Mouse (Mus musculus): ENCODE results near the gene Tns3. TPM values are rescaled to one million over a fixed set of nuclear protein-coding genes. Genes with fewer than 3 reads are reported as not detected.

The Tns3 gene
- polyA plus RNA-seq, 1 experiment from 2014 or later = 21.1 TPM

DNA sequence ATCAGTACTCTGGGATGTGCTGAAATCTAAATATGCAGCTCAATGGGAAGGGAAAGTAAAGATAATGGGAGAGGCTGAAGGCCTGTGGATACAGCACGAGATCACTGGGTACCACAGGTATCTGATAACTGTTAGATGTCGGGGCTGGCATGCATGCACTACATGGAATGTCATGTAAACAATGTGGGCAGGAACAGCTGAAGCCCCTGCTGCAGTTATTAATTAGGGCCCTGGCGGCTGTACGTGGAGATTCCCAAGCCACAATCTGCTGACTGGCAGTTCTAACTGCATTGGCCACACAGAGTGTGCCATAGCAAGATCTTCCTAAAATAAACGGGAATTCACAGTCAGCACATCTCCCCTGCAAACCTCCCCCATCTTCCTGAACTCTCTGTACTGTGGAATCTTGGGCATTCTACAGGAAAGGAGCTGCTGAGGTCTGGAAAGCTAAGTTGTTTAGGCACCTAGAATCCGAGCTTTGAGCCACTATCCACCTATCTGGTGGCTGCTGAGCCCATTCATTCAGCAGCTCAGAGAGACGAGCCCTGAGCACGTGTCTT lies 170.3 kb downstream of the Tns3 start:
- 61% methylated on average over 8 of the region's 8 CpGs for WGBS
- Histone ChIP-seq H3K27me3 (replicated peaks) (no peaks in the 10 kb centered on the region), H3K36me3 (peaks cover 23% of the 10 kb centered on the region), H3K9ac (no peak overlapping the region), H3K9me3 (no peaks in the 10 kb centered on the region), H3K4me3 (replicated peaks) (no peak overlapping the region), H3K4me1 (replicated peaks) (peaks cover 22% of the 10 kb centered on the region), H3K27ac (no peak overlapping the region), H3K4me2 (replicated peaks) (no peak overlapping the region)
- ATAC-seq = no peak

DNA sequence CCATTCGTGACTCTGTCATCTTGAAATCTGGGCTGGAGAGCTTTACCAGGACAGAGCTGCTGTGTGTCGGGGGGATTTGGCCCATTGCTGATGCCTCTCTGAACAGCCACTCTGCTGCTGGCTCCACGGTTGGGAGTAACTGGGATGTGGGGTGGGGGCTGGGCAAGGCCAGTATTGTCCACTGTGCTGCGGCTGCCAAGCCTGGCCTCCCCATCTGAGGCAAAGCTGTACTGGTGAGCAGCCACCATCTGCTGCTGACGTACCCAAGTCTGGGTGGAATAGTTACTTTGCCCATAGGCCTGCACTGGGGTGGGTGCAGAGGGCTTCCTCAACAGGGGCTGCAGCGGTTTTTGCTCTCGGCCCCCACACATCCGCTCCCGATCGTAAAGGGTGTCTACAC lies 172.0 kb downstream of the Tns3 start:
- Histone ChIP-seq H3K9ac (no peak overlapping the region), H3K27ac (no peak overlapping the region), H3K36me3 (peaks cover 23% of the 10 kb centered on the region), H3K27me3 (replicated peaks) (no peaks in the 10 kb centered on the region), H3K4me1 (replicated peaks) (peaks cover 18% of the 10 kb centered on the region), H3K9me3 (no peaks in the 10 kb centered on the region), H3K4me3 (replicated peaks) (no peak overlapping the region), H3K4me2 (replicated peaks) (no peak overlapping the region)
- 94% methylated on average over 10 of the region's 10 CpGs for WGBS
- no peak for ATAC-seq

DNA sequence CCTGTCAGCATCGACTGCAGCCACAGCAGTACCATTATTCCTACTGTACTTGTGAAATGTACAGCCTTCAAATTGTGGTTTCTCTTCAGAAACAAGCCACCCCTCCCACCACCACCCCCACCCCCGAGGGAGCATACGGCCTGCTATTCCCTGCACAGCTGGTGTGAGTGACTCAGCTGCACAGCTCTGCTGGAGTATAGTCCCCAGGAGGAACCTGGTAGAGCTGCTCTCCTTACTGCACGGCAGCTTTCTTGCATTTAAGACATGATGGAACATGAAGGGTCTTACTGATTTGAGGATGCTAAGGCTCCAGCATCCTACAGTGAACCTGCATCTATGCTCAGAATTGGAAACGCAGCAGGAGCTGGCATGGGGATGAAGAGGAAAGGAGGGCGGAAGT lies 176.1 kb downstream of the Tns3 start:
- Histone ChIP-seq H3K9ac (no peak overlapping the region), H3K9me3 (no peaks in the 10 kb centered on the region), H3K27ac (no peak overlapping the region), H3K36me3 (peaks cover 23% of the 10 kb centered on the region), H3K27me3 (replicated peaks) (no peaks in the 10 kb centered on the region), H3K4me2 (replicated peaks) (no peak overlapping the region), H3K4me1 (replicated peaks) (peaks cover 6% of the 10 kb centered on the region), H3K4me3 (replicated peaks) (no peak overlapping the region)
- WGBS = 72% methylated on average over 6 of the region's 6 CpGs
- ATAC-seq = no peak

- H3K27me3 ChIP-seq (replicated peaks) = no peaks in the 10 kb centered on the region
- H3K9me3 ChIP-seq = no peaks in the 10 kb centered on the region
- 0 out of 2 replicates have a peak, but pooled peaks cover 8% of the 10 kb centered on the region for H3K36me3 ChIP-seq
- H3K4me3 ChIP-seq (replicated peaks) = no peak overlapping the region
- WGBS = 85% methylated on average over 4 of the region's 4 CpGs
- no peak overlapping the region for H3K4me2 ChIP-seq (replicated peaks)
- peaks cover 19% of the 10 kb centered on the region for H3K4me1 ChIP-seq (replicated peaks)
- H3K27ac ChIP-seq = no peak overlapping the region
- ATAC-seq = no peak
- H3K9ac ChIP-seq = no peak overlapping the region
Measured at GRCm38 (mm10) chr11:8486552-8486951, 177.8 kb downstream of the Tns3 start.

DNA sequence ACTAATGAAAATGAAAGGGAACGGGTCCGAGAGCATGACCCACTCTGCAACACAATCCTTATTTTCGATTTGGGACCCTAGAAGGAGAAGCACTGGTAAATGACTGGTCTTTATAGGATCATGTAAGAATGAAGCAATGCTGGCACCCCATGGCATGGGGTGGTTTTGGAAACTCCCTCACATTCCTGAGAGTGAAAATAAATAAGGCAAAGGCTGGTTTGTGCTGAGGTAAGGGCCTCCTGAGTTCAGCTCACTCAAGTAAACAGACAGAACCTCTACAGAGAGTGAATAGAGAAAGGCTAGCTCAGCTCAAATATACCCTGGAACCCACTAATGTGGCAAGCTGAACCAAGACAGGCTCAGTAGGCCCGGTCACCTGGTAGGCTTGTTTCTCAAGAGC lies 179.8 kb downstream of the Tns3 start:
- Histone ChIP-seq H3K4me3 (replicated peaks) (no peak overlapping the region), H3K36me3 (no peaks in the 10 kb centered on the region), H3K27me3 (replicated peaks) (no peaks in the 10 kb centered on the region), H3K27ac (no peak overlapping the region), H3K4me1 (replicated peaks) (peaks cover 19% of the 10 kb centered on the region), H3K9me3 (no peaks in the 10 kb centered on the region), H3K9ac (no peak overlapping the region), H3K4me2 (replicated peaks) (no peak overlapping the region)
- WGBS = 87% methylated on average over 4 of the region's 4 CpGs
- ATAC-seq = no peak

DNA sequence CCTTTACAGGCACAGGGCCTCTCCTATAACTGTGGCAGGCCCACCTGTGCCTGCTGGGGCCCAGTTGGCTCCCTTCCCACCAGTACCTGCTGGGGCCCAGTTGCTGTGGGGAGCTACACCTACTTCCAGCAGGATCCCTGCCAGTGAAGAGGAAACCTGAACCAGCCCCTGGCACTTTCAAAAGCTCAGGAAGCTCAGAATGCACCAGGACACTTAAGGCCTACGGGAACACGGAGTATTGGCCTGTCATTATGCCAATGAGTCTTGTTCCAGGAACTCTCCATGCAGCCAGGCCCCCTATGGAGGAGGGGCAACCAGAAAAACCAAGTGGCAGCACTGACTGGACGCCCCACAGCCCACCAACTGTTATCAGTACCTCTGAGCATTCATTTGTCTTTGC lies 181.6 kb downstream of the Tns3 start:
- 66% methylated on average over 3 of the region's 3 CpGs for WGBS
- H3K27ac ChIP-seq = peak overlapping the region; percentile 38; the same call in 1 of the 2 replicates

GRCm38 (mm10) chr11:8481962-8482361 lies 182.4 kb downstream of the Tns3 start:
- no peak for ATAC-seq
- H3K36me3 ChIP-seq = peaks cover 17% of the 10 kb centered on the region
- no peak overlapping the region for H3K4me2 ChIP-seq (replicated peaks)
- no peaks in the 10 kb centered on the region for H3K9me3 ChIP-seq
- no peaks in the 10 kb centered on the region for H3K27me3 ChIP-seq (replicated peaks)
- H3K4me1 ChIP-seq (replicated peaks) = peaks cover 19% of the 10 kb centered on the region
- no peak overlapping the region for H3K4me3 ChIP-seq (replicated peaks)
- H3K9ac ChIP-seq = no peak overlapping the region
- WGBS = 37% methylated on average over 5 of the region's 5 CpGs
- no peak overlapping the region for H3K27ac ChIP-seq

More for the DNA sequence above, 181.6 kb downstream of the Tns3 start:
- H3K4me3 ChIP-seq (replicated peaks) = no peak overlapping the region
- H3K9ac ChIP-seq = no peak overlapping the region
- H3K36me3 ChIP-seq = peaks cover 17% of the 10 kb centered on the region
- H3K4me2 ChIP-seq (replicated peaks) = no peak overlapping the region
- no peaks in the 10 kb centered on the region for H3K27me3 ChIP-seq (replicated peaks)
- no peaks in the 10 kb centered on the region for H3K9me3 ChIP-seq
- no peak for ATAC-seq
- peaks cover 19% of the 10 kb centered on the region for H3K4me1 ChIP-seq (replicated peaks)

DNA sequence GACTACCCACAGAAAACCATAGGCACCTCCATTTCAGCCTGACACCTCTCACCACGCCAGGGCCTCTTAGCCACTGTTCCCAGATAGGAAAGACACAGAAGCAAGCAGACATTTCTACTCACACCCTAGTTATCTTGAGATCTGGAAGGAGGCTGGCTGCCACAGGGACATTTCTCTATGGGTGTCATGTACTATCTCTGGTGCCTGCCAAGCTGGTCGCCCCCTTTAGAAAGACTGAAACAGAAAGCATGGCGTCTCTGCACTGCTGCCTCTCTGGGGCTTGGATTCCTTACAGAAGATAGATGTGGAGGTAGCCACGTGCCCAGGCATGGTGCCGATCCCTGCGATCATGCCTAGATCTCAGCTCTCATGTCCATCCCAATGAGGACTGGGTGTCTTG lies 182.8 kb downstream of the Tns3 start:
- Histone ChIP-seq H3K4me2 (replicated peaks) (no peak overlapping the region), H3K9me3 (no peaks in the 10 kb centered on the region), H3K4me3 (replicated peaks) (no peak overlapping the region), H3K9ac (no peak overlapping the region), H3K27ac (no peak overlapping the region), H3K4me1 (replicated peaks) (peaks cover 19% of the 10 kb centered on the region; the same call in 1 of the 2 replicates), H3K36me3 (peaks cover 17% of the 10 kb centered on the region), H3K27me3 (replicated peaks) (no peaks in the 10 kb centered on the region)
- ATAC-seq = no peak
- WGBS = 83% methylated on average over 6 of the region's 6 CpGs

DNA sequence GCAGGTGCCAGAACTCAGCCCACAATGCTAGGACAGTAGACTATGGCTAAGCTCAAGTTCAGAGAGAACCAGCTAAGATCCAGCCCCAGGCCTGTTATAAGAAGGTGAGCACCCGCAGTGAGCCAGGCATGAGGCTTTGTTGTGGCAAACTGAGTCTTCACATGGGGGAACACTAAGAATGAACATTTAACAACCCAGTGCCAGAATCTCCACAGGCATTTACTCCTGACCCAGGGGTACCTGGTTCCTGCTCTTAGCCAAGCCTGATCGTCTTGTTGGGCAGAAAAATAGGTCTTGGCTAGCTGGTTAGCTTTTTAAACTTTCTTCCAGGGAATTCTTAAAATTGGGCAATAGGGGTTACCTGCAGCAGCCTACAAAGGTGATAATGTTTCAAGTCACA lies 184.5 kb downstream of the Tns3 start:
- 90% methylated on average over 2 of the region's 2 CpGs for WGBS

GRCm38 (mm10) chr11:8479313-8479712 lies 185.0 kb downstream of the Tns3 start:
- Histone ChIP-seq H3K36me3 (peaks cover 17% of the 10 kb centered on the region), H3K9ac (no peak overlapping the region), H3K4me2 (replicated peaks) (no peak overlapping the region), H3K9me3 (no peaks in the 10 kb centered on the region), H3K27ac (no peak overlapping the region), H3K4me1 (replicated peaks) (peaks cover 16% of the 10 kb centered on the region; the same call in 1 of the 2 replicates), H3K4me3 (replicated peaks) (no peak overlapping the region), H3K27me3 (replicated peaks) (no peaks in the 10 kb centered on the region)
- 94% methylated on average over 7 of the region's 7 CpGs for WGBS
- no peak for ATAC-seq

More for the DNA sequence above, 184.5 kb downstream of the Tns3 start:
- Histone ChIP-seq H3K27me3 (replicated peaks) (no peaks in the 10 kb centered on the region), H3K27ac (no peak overlapping the region), H3K4me2 (replicated peaks) (no peak overlapping the region), H3K9ac (no peak overlapping the region), H3K9me3 (no peaks in the 10 kb centered on the region), H3K4me3 (replicated peaks) (no peak overlapping the region), H3K4me1 (replicated peaks) (peaks cover 19% of the 10 kb centered on the region; the same call in 1 of the 2 replicates), H3K36me3 (peaks cover 17% of the 10 kb centered on the region)
- no peak for ATAC-seq

DNA sequence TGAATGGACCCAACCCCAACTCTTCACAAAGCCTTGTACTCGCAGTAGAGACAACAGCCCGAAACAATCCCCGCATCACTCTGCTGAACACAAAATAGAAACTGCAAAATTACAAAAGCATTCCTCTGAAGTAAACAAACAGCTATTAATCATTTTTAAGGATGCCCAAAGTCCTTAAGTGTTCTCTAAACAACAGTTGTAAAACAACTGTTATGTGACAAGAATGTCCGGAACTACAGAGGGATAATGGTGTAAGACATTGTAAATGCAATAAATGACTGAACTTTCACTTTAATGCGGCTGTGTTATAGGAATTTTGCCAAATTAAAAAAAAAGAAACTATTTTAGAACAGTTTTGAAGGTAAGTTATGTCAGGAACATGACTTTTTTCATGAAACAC lies 190.7 kb downstream of the Tns3 start:
- no peaks in the 10 kb centered on the region for H3K27me3 ChIP-seq (replicated peaks)
- H3K9me3 ChIP-seq = no peaks in the 10 kb centered on the region
- 70% methylated on average over 5 of the region's 5 CpGs for WGBS
- H3K4me1 ChIP-seq (replicated peaks) = peaks cover 33% of the 10 kb centered on the region
- no peak overlapping the region for H3K9ac ChIP-seq
- H3K36me3 ChIP-seq = peaks cover 9% of the 10 kb centered on the region
- no peak overlapping the region for H3K27ac ChIP-seq
- no peak for ATAC-seq
- H3K4me2 ChIP-seq (replicated peaks) = no peak overlapping the region
- no peak overlapping the region for H3K4me3 ChIP-seq (replicated peaks)

GRCm38 (mm10) chr11:8472439-8472838 lies 191.9 kb downstream of the Tns3 start:
- Histone ChIP-seq H3K27ac (no peak overlapping the region), H3K9ac (no peak overlapping the region), H3K4me3 (replicated peaks) (no peak overlapping the region), H3K36me3 (no peaks in the 10 kb centered on the region), H3K27me3 (replicated peaks) (no peaks in the 10 kb centered on the region), H3K4me1 (replicated peaks) (peaks cover 44% of the 10 kb centered on the region), H3K9me3 (no peaks in the 10 kb centered on the region), H3K4me2 (replicated peaks) (0 out of 2 replicates have a peak overlapping the region, but pooled peaks have one; percentile 1)
- 34% methylated on average over 12 of the region's 12 CpGs for WGBS
- 0 out of 2 replicates have a peak, but pooled peaks have one; percentile 12 for ATAC-seq

DNA sequence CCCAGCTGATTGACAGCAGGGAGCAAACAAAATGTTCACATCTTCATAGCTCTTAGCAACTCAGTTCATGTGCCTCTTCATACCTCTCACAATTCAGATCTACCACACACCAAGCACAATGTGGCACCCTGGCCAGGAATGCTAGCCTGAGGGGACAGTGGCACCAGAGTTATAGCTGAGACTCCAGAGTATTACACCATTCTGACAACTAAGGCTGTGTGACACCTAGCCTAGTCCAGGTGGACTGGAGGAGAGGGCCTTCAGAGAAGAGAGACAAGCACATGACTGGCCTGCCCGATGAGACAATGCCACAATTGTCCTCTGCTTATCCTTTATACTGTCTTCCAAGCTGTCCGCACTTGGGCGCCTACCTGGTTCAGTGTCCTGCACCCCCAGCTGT lies 192.8 kb downstream of the Tns3 start:
- Histone ChIP-seq H3K4me2 (replicated peaks) (no peak overlapping the region), H3K4me1 (replicated peaks) (peaks cover 50% of the 10 kb centered on the region), H3K27ac (no peak overlapping the region), H3K9ac (no peak overlapping the region), H3K4me3 (replicated peaks) (no peak overlapping the region), H3K27me3 (replicated peaks) (no peaks in the 10 kb centered on the region), H3K9me3 (no peaks in the 10 kb centered on the region), H3K36me3 (no peaks in the 10 kb centered on the region)
- no peak for ATAC-seq
- WGBS = 88% methylated on average over 3 of the region's 3 CpGs
